Mouse (Mus musculus) midbrain, embryonic 11.5 days (tissue): ENCODE data around the gene Sept9. TPM values are rescaled to one million over a fixed set of nuclear protein-coding genes. Genes with fewer than 3 reads are reported as not detected.
A peak's percentile ranks its signal among the peaks of the same experiment; 100 is the strongest.

Experiments
- ATAC-seq: fragments of 200-750 bp; cut with Nextera tagmentation; 2 replicates; pipeline ENCODE4 v1.8.0; 2017; ENCODE audit warnings: moderate TSS enrichment, moderate library complexity; ENCODE audit not compliant: low FRiP score
- DNase-seq: peaks from one replicate; pipeline ENCODE4 v3.0.0; 2015; ENCODE audit warnings: low spot score; ENCODE audit errors: missing footprints
- H3K27ac ChIP-seq: fragments of 300-500 bp; sonication (generic); 2 replicates; pipeline ENCODE4 v1.5.1; 2014; ENCODE audit warnings: low read depth, low read length
- H3K27me3 ChIP-seq: fragments of 300-500 bp; sonication (generic); 2 replicates; pipeline ENCODE4 v1.6.1; 2014; ENCODE audit warnings: mild to moderate bottlenecking, low read length, moderate library complexity, mixed read lengths; ENCODE audit not compliant: control insufficient read depth, insufficient read depth
- H3K36me3 ChIP-seq: fragments of 300-500 bp; sonication (generic); 2 replicates; pipeline ENCODE4 v1.6.1; 2014; ENCODE audit warnings: mild to moderate bottlenecking, low read length, moderate library complexity, mixed read lengths; ENCODE audit not compliant: control insufficient read depth, insufficient read depth
- H3K4me1 ChIP-seq: fragments of 300-500 bp; sonication (generic); 2 replicates; pipeline ENCODE4 v1.6.1; 2014; ENCODE audit warnings: low read length; ENCODE audit not compliant: control insufficient read depth, insufficient read depth
- H3K4me2 ChIP-seq: fragments of 300-500 bp; sonication (generic); 2 replicates; pipeline ENCODE4 v1.6.1; 2014; ENCODE audit warnings: mild to moderate bottlenecking, moderate library complexity
- H3K4me3 ChIP-seq: fragments of 300-500 bp; sonication (generic); 2 replicates; pipeline ENCODE4 v1.5.1; 2014; ENCODE audit warnings: low read depth, low read length
- H3K9ac ChIP-seq: fragments of 300-500 bp; sonication (generic); 2 replicates; pipeline ENCODE4 v1.6.1; 2014; ENCODE audit warnings: low read length
- H3K9me3 ChIP-seq: fragments of 300-500 bp; sonication (generic); 2 replicates; pipeline ENCODE4 v1.6.1; 2016; ENCODE audit warnings: low read length; ENCODE audit not compliant: control insufficient read depth
- WGBS: fragments of 180-500 bp; shearing (Covaris S2); extraction: QIAGEN DNeasy Blood & Tissue Kit; methylation state at CpG from one replicate; pipeline ENCODE4 v1.1.7; 2014; 5-methylcytosine and 5-hydroxymethylcytosine counted together
- polyA plus RNA-seq: library from polyadenylated mRNA; unstranded; fragments of >200 nt; fragmentation: Nextera tagmentation; extraction: Ambion mirVana; gene quantifications from 2 replicates; pipeline ENCODE4 v1.2.1, GENCODE M21; 2014

Sept9 gene
- polyA plus RNA-seq, 1 experiment from 2014 or later: 152 TPM

- 66% methylated on average over 10 of the region's 10 CpGs for WGBS
- H3K36me3 ChIP-seq: peaks cover 11% of the 10 kb centered on the region
- DNase-seq (no peak), ATAC-seq (no peak)
- H3K9ac ChIP-seq: no peak overlapping the region
- no peak overlapping the region for H3K4me3 ChIP-seq
- no peak overlapping the region for H3K4me2 ChIP-seq
- H3K27me3 ChIP-seq: no peaks in the 10 kb centered on the region
- H3K9me3 ChIP-seq: no peaks in the 10 kb centered on the region
- no peak overlapping the region for H3K27ac ChIP-seq
- H3K4me1 ChIP-seq: peaks cover 50% of the 10 kb centered on the region
Observed at GRCm38 (mm10) chr11:117348429-117349103, 149.1 kb downstream of the Sept9 start.

GRCm38 (mm10) chr11:117349429-117350363 is 150.2 kb downstream of the Sept9 start:
- DNase-seq: no peak
- Histone ChIP-seq H3K36me3 (peaks cover 15% of the 10 kb centered on the region), H3K27me3 (no peaks in the 10 kb centered on the region), H3K9ac (no peak overlapping the region; the same call in 1 of the 2 replicates), H3K4me1 (peaks cover 39% of the 10 kb centered on the region), H3K4me2 (no peak overlapping the region), H3K4me3 (no peak overlapping the region), H3K27ac (no peak overlapping the region), H3K9me3 (no peaks in the 10 kb centered on the region)
- no peak for ATAC-seq
- 41% methylated on average over 20 of the region's 20 CpGs for WGBS

GRCm38 (mm10) chr11:117350462-117351222 is 151.2 kb downstream of the Sept9 start:
- WGBS: 87% methylated on average over 11 of the region's 11 CpGs
- H3K4me1 ChIP-seq: peaks cover 30% of the 10 kb centered on the region
- H3K36me3 ChIP-seq: peaks cover 24% of the 10 kb centered on the region

GRCm38 (mm10) chr11:117353126-117353525 is 153.7 kb downstream of the Sept9 start:
- no peak overlapping the region for H3K27ac ChIP-seq
- no peaks in the 10 kb centered on the region for H3K27me3 ChIP-seq
- H3K4me2 ChIP-seq: no peak overlapping the region
- WGBS: 96% methylated on average over 11 of the region's 11 CpGs
- no peak overlapping the region for H3K4me3 ChIP-seq
- ATAC-seq (no peak), DNase-seq (no peak)
- H3K36me3 ChIP-seq: peaks cover 37% of the 10 kb centered on the region
- no peak overlapping the region for H3K9ac ChIP-seq
- H3K9me3 ChIP-seq: no peaks in the 10 kb centered on the region
- H3K4me1 ChIP-seq: peaks cover 14% of the 10 kb centered on the region

More at GRCm38 (mm10) chr11:117350462-117351222, 151.2 kb downstream of the Sept9 start:
- ATAC-seq (no peak), DNase-seq (no peak)
- Histone ChIP-seq H3K27me3 (no peaks in the 10 kb centered on the region), H3K9me3 (no peaks in the 10 kb centered on the region), H3K4me2 (no peak overlapping the region), H3K9ac (no peak overlapping the region), H3K27ac (no peak overlapping the region), H3K4me3 (no peak overlapping the region)

GRCm38 (mm10) chr11:117354107-117354506 is 154.6 kb downstream of the Sept9 start:
- Histone ChIP-seq H3K27me3 (no peaks in the 10 kb centered on the region), H3K4me1 (peaks cover 9% of the 10 kb centered on the region), H3K4me3 (no peak overlapping the region), H3K9ac (no peak overlapping the region), H3K36me3 (peaks cover 37% of the 10 kb centered on the region), H3K4me2 (no peak overlapping the region), H3K27ac (no peak overlapping the region), H3K9me3 (no peaks in the 10 kb centered on the region)
- DNase-seq (no peak), ATAC-seq (no peak)
- 90% methylated on average over 4 of the region's 4 CpGs for WGBS

GRCm38 (mm10) chr11:117356937-117357336 is 157.5 kb downstream of the Sept9 start:
- Histone ChIP-seq H3K4me2 (no peak overlapping the region), H3K27me3 (no peaks in the 10 kb centered on the region), H3K36me3 (peaks cover 48% of the 10 kb centered on the region), H3K27ac (no peak overlapping the region), H3K4me1 (no peaks in the 10 kb centered on the region), H3K4me3 (no peak overlapping the region), H3K9ac (no peak overlapping the region), H3K9me3 (no peaks in the 10 kb centered on the region)
- WGBS: 87% methylated on average over 3 of the region's 3 CpGs
- DNase-seq: no peak
- ATAC-seq: no peak

GRCm38 (mm10) chr11:117357916-117358639 is 158.6 kb downstream of the Sept9 start:
- no peaks in the 10 kb centered on the region for H3K9me3 ChIP-seq
- DNase-seq: peak; percentile 100
- H3K4me1 ChIP-seq: no peaks in the 10 kb centered on the region
- H3K4me3 ChIP-seq: no peak overlapping the region
- H3K9ac ChIP-seq: no peak overlapping the region
- 41% methylated on average over 8 of the region's 8 CpGs for WGBS
- peak; percentile 72 for ATAC-seq
- H3K27me3 ChIP-seq: no peaks in the 10 kb centered on the region
- H3K4me2 ChIP-seq: no peak overlapping the region
- H3K27ac ChIP-seq: no peak overlapping the region
- peaks cover 49% of the 10 kb centered on the region for H3K36me3 ChIP-seq

GRCm38 (mm10) chr11:117359161-117359560 is 159.7 kb downstream of the Sept9 start:
- H3K4me3 ChIP-seq: no peak overlapping the region
- DNase-seq (no peak), ATAC-seq (no peak)
- no peak overlapping the region for H3K9ac ChIP-seq
- H3K4me2 ChIP-seq: no peak overlapping the region
- no peaks in the 10 kb centered on the region for H3K4me1 ChIP-seq
- no peaks in the 10 kb centered on the region for H3K27me3 ChIP-seq
- H3K9me3 ChIP-seq: no peaks in the 10 kb centered on the region
- no peak overlapping the region for H3K27ac ChIP-seq
- peaks cover 43% of the 10 kb centered on the region for H3K36me3 ChIP-seq
- WGBS: 82% methylated on average over 10 of the region's 10 CpGs
